Mouse (Mus musculus) thymus, adult 18-20 months (tissue): Measurements from ENCODE around the gene Mmp2.

Experiments
- DNase-seq, 2 experiments: peaks; one replicate each; pipeline ENCODE4 v3.0.0; 2022; ENCODE audit warnings: mixed read lengths in 2 of 2

The Mmp2 gene

DNA sequence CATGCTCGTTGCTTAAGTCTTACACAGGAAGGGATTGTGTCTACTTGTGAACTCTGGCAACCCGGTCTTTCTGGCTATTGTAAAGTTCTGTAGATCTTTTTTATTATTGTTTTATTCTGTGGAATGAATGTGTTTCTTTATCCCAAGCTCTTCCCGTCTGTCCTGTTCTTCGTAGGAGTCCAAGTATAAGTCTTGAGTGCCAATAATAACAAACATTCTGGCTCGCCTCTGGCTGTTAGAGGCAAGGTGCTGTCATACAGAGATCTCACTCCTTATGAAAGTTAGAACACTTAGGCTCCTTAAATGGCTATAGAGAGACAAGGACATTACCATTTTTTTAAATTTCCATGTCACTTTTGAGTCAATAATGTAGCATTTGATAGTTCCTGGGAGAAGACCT is 69.5 kb downstream of the Mmp2 start:
- DNase-seq: no peak

DNA sequence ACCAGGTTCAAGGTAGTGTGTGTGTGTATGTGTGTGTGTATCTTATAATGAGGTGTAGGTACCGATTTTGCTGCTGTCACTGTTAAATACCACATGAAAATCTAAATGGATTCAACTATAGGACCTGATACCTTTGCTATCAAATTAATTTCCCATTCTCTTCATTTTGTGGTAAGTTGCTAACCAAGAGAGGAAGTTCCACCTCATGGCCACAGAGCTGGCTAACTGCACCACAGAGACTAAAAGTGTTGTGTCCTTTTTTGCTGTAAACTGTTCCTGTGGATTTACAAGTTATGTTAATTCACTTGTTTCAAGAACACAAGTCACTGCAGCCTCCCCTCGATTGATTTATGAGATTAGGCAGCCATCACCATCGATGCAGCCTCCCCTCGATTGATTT is 70.7 kb downstream of the Mmp2 start:
- DNase-seq: no peak

DNA sequence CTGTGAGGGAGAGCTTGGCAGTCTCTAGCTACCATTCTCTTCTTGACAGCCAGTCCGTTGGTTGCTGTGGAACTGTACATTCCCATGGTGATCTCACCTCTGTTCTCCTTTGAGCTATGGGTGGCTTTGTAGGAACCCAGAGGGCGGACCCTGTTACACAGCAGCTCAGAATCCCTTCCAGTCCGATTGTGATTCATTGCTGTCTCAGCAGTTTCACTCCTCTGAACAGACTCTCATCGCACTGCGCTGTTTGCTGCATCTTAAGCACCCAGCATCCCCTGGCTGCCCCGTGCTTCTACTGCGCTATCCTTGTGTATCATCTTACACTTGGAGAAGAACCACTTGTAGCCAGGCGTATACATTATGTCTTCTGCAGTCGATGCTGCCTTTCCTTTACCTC is 72.5 kb downstream of the Mmp2 start:
- DNase-seq: no peak

DNA sequence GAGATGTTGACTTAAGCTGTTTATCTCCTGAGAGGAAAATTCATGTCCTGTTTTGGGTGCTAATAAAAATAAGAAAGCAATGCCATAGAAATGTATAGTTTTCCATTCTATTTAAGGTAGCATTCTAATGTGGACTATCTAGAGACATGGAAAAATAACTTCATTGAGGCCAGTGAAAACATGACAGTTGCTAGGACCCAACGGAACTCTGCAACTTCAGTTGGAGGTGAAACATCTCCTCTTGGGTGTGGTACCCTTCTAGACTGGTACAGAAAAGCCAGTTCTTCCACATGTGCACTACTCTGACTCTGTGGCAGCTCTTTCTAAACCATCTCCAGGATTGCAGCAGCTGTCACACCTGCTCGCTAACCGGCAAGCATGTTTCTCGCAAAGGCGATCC is 74.0 kb downstream of the Mmp2 start, which contains the start of gene Capns2:
Gene Capns2, plus strand, starts transcription at position 301 of the 400 bp plus-strand sequence.
- no peak for DNase-seq

DNA sequence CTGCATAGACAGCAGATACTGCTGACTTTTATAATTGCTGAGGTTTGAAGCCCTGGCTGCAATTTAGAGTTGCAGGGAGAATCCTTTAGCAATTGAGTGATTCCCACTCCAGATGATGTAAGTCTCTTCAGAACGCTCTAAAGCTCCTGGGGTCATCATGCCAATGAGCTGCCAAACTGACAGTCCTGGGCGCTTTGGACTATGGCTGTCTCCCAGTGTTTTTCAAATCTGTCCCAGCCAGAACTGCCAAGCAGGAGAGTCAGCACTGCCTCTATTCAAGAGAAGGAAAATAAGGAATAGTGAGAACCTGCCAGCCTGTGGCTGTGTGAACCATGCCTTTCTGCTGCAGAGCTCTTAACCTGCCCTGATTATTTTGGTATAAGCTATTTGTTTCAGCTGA is 75.9 kb downstream of the Mmp2 start:
- no peak for DNase-seq
